Mouse (Mus musculus) ES-E14 (cell line): ENCODE measurements at regions not wholly inside any gene's neighbourhood (a gene's known extent, or its start where the extent isn't known, plus 50 kb on each side); places are given as distances from the start of the nearest gene placed in this dataset.

Source experiments
- DNase-seq: peaks from one replicate; pipeline ENCODE4 v3.0.0-alpha.2; 2013; ENCODE audit warnings: low read depth, low spot score
- H3K27ac ChIP-seq: 2 replicates; pipeline ENCODE4 v1.5.1; 2012; ENCODE audit warnings: low read depth, mild to moderate bottlenecking, low read length, moderate library complexity, mixed read lengths; ENCODE audit not compliant: poor library complexity, insufficient read depth, severe bottlenecking
- H3K36me3 ChIP-seq: 2 replicates; pipeline ENCODE4 v1.6.1; 2012; ENCODE audit warnings: mild to moderate bottlenecking, low read length, moderate library complexity, mixed read lengths; ENCODE audit not compliant: control insufficient read depth, poor library complexity, insufficient read depth, severe bottlenecking
- H3K4me1 ChIP-seq, 2 experiments: fragments of 150-350 bp in 1 of 2; sonication (generic) in 1 of 2; 2 replicates each; pipeline ENCODE4 v1.6.1; 2012; ENCODE audit warnings: low read length in 2 of 2, mild to moderate bottlenecking in 1 of 2, mixed read lengths in 1 of 2; ENCODE audit not compliant: control insufficient read depth in 2 of 2, insufficient read depth in 2 of 2, poor library complexity in 1 of 2
- H3K4me3 ChIP-seq, 2 experiments: fragments of 150-350 bp in 1 of 2; sonication (generic) in 1 of 2; 2 replicates each; pipeline ENCODE4 v1.5.1; 2012; ENCODE audit warnings: low read length in 2 of 2, low read depth in 1 of 2, mild to moderate bottlenecking in 1 of 2, mixed read lengths in 1 of 2; ENCODE audit not compliant: insufficient read depth in 1 of 2, poor library complexity in 1 of 2, severe bottlenecking in 1 of 2
- H3K9ac ChIP-seq: 2 replicates; pipeline ENCODE4 v1.6.1; 2012; ENCODE audit warnings: low read depth, mild to moderate bottlenecking, low read length, mixed read lengths; ENCODE audit not compliant: poor library complexity, insufficient read depth, severe bottlenecking
- H3K9me3 ChIP-seq: fragments of 150-350 bp; sonication (generic); 2 replicates; pipeline ENCODE4 v1.6.1; 2012; ENCODE audit warnings: low read depth, mild to moderate bottlenecking, low read length; ENCODE audit not compliant: control insufficient read depth, insufficient read depth
- CHD2 ChIP-seq: IDR thresholded peaks from 2 replicates; pipeline ENCODE4 v1.6.1; 2014; ENCODE audit warnings: mild to moderate bottlenecking, low read depth, low read length, inconsistent platforms
- HCFC1 ChIP-seq: IDR thresholded peaks from 2 replicates; pipeline ENCODE4 v1.6.1; 2012; ENCODE audit warnings: low read length, inconsistent platforms, borderline replicate concordance; ENCODE audit not compliant: insufficient read depth
- MAFK ChIP-seq: IDR thresholded peaks from 2 replicates; pipeline ENCODE4 v1.6.1; 2014; ENCODE audit warnings: mild to moderate bottlenecking, low read depth, low read length, inconsistent platforms; ENCODE audit not compliant: insufficient read depth
- ZC3H11A ChIP-seq: IDR thresholded peaks from 2 replicates; pipeline ENCODE4 v1.6.1; 2012; ENCODE audit warnings: low read depth, mild to moderate bottlenecking, inconsistent platforms, low read length, borderline replicate concordance
- ZNF384 ChIP-seq: IDR thresholded peaks from 2 replicates; pipeline ENCODE4 v1.6.1; 2012; ENCODE audit warnings: low read depth, low read length, inconsistent platforms
- in situ Hi-C, 2 experiments: fragments of 600-800 bp; cut with MboI; formaldehyde crosslinking; loops; one replicate each; pipeline ENCODE4 v1.15.1; 2025; ENCODE audit warnings: low sequenced_read_pairs in 2 of 2, inconsistent platforms in 1 of 2; ENCODE audit not compliant: unreplicated experiment in 2 of 2

DNA sequence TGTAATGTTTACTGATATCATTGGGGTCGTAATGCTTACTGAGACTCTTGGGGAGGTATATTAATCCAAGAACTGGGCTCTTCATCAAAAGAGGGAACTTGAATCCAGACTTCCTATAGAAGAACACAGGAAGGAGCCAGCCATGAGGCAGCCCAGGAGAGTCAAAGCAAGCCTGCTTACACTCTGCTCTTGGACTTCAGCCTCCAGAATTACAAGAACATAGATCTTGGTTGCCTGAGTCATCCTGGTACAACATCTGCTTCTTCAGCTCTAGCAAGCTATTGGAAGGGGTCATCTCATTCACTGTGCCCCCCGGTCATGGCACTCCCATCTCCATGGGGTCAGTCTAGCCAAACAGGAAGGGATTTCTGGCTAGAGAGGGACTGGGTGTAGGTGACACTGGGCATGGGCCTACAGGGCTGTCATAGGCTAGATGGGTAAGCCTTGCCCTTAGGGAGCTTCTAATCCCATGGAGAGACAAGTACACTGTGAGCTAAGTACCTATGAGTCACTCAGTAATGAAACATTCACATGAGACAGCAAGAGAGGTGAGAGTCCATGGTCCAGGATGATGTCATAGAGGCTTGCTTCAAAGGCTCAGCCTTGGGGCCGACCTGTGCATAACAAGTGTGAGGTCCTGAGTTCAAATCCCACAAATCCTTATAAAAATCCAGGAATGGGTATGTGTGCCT lies 217.1 kb downstream of the 4933412E24Rik start:
- TF ChIP-seq HCFC1 (no peak), ZNF384 (no peak), CHD2 (no peak), ZC3H11A (no peak), MAFK (no peak)
- in situ Hi-C loops: no loop called here
- Histone ChIP-seq H3K9ac (no peak overlapping the region), H3K4me3 (no peak overlapping the region), H3K27ac (no peak overlapping the region), H3K9me3 (no peaks in the 10 kb centered on the region), H3K4me1 (no peaks in the 10 kb centered on the region), H3K36me3 (no peaks in the 10 kb centered on the region)
- DNase-seq: no peak

DNA sequence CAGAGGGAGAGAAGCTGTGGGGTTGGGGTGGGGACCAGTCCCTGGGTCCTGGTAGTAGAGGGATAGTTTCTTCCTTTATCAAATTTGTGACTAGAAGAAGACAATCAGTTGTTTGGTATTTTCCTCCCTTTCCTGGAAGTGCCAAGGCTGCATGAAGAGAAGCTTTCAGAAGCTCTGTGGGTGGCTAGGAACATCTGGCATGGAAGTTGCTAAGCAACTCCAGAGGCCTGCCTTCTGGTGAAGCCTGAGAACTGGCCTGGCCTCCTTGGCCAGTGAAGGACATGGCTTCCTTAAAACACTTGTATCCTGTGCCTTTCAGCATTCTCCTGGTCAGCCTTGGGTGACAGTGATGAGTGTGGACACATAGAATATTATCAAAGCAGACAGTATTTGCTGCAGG lies 217.9 kb downstream of the 4933412E24Rik start:
- Histone ChIP-seq H3K36me3 (no peaks in the 10 kb centered on the region), H3K4me3 (no peak overlapping the region), H3K9ac (no peak overlapping the region), H3K27ac (no peak overlapping the region), H3K4me1 (no peaks in the 10 kb centered on the region), H3K9me3 (no peaks in the 10 kb centered on the region)
- in situ Hi-C loops: no loop called here
- TF ChIP-seq HCFC1 (no peak), ZNF384 (no peak), ZC3H11A (no peak)
- no peak for DNase-seq

DNA sequence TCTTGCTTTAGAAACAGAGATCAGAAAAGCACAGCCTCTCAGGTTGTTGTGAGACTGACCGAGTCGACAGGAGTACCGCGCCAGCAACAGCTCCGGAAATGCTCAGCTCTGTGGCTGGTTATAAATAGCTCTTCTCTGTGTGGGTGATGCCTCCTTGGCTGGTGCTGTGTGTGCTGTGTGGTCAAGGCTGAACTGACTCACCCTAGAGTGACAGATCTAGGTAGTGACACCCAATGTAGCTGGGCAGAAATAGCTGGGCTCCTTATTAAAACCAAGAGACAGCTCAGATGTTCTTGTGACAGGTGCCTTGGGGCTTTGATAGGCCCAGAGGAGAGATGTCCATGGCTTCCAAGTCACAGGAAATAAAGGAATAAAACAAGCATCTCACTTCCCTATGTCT lies 220.7 kb downstream of the 4933412E24Rik start:
- Histone ChIP-seq H3K27ac (no peak overlapping the region), H3K4me3 (no peak overlapping the region), H3K4me1 (no peaks in the 10 kb centered on the region), H3K9ac (no peak overlapping the region), H3K9me3 (no peaks in the 10 kb centered on the region), H3K36me3 (no peaks in the 10 kb centered on the region)
- in situ Hi-C loops: no loop called here
- TF ChIP-seq MAFK: no peak
- TF ChIP-seq ZC3H11A: no peak
- no peak for TF ChIP-seq ZNF384
- TF ChIP-seq CHD2: no peak
- DNase-seq: no peak

DNA sequence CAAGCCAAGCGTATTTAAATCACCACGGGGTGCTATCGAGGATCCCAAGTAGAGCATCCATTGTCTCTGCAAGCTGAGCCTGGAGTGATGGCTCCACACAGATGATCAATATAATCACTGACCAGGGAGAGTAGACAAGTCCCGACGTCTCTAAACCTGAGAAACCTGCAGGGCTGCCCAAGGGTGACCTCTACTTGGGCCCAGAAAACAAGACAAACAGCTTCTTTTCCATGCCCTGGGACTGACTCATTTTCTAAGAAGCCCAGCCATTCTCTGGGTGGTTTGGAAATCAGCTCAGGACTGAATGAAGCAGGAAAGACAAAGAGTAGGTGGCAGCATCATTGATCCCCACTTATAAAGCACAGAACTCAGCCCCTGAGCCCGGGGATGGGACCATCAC lies 221.5 kb downstream of the 4933412E24Rik start:
- no peak for TF ChIP-seq MAFK
- TF ChIP-seq CHD2: no peak
- no peak for TF ChIP-seq HCFC1
- no peak for TF ChIP-seq ZC3H11A
- no peak for TF ChIP-seq ZNF384
- Histone ChIP-seq H3K27ac (no peak overlapping the region), H3K4me1 (no peaks in the 10 kb centered on the region), H3K4me3 (no peak overlapping the region), H3K9ac (no peak overlapping the region), H3K36me3 (no peaks in the 10 kb centered on the region), H3K9me3 (no peaks in the 10 kb centered on the region)
- DNase-seq: no peak
- in situ Hi-C loops: no loop called here

DNA sequence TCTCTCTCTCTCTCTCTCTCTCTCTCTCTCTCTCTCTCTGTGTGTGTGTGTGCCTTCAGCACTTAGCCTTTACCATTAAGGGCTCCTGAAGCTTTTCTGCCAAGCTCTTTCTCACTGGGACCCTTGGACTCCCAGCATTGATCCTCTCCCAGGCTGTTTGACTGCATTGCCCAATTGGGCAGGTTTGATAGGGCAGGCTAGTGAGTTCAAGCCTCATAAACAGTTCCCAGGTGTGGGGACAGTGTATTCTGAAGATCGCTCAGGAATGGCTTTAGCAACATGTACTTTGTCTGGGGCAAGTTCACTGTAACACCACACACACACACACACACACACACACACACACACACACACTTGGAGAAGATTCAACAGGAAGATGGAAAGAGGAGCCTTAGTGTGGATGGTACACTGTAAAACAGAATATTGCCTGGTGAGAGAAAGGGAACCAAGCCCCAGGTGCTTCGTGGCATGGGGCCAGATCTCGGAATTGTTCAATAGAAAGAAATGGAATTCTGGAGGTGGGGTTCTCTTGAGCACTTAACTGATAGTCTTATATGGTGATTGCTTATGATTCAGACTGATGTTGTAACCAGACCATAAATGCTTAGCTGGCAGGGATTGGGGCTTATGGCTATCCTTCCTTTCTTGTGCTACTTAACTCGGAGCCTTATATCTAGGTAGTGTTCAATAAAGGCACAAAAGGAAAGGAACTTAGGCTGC lies 229.5 kb downstream of the 4933412E24Rik start:
- Histone ChIP-seq H3K9ac (no peak overlapping the region), H3K27ac (no peak overlapping the region), H3K4me3 (no peak overlapping the region), H3K9me3 (no peaks in the 10 kb centered on the region), H3K36me3 (no peaks in the 10 kb centered on the region), H3K4me1 (no peaks in the 10 kb centered on the region)
- no peak for TF ChIP-seq ZC3H11A
- TF ChIP-seq HCFC1: no peak
- no peak for TF ChIP-seq ZNF384
- TF ChIP-seq MAFK: no peak
- no peak for TF ChIP-seq CHD2
- no peak for DNase-seq
- in situ Hi-C loops: no loop called here
